Mouse (Mus musculus) layer of hippocampus, adult 8-10 months (tissue): Measurements from ENCODE around the gene Sclt1. TPM values are rescaled to one million over a fixed set of nuclear protein-coding genes. Genes with fewer than 3 reads are reported as not detected.

Source experiments
- DNase-seq, 2 experiments: peaks; one replicate each; pipeline ENCODE4 v3.0.0; 2022; ENCODE audit warnings: low spot score in 2 of 2
- total RNA-seq, 4 experiments: library from RNA; stranded (reverse); gene quantifications; 2 replicates each; pipeline ENCODE4 v1.2.4; 2022

The Sclt1 gene
- total RNA-seq, 4 experiments from 2014 or later, result 15.2 to 20.5 (median 16.8) TPM

- DNase-seq, result no peak
These were observed 135.3 kb downstream of the Sclt1 start for GRCm38 (mm10) chr3:41607050-41607449.

GRCm38 (mm10) chr3:41606330-41606664, 136.0 kb downstream of the Sclt1 start:
- DNase-seq, result no peak

GRCm38 (mm10) chr3:41605601-41606329, 136.5 kb downstream of the Sclt1 start:
- DNase-seq, result no peak

GRCm38 (mm10) chr3:41604629-41605321, 137.5 kb downstream of the Sclt1 start:
- DNase-seq, result no peak

DNA sequence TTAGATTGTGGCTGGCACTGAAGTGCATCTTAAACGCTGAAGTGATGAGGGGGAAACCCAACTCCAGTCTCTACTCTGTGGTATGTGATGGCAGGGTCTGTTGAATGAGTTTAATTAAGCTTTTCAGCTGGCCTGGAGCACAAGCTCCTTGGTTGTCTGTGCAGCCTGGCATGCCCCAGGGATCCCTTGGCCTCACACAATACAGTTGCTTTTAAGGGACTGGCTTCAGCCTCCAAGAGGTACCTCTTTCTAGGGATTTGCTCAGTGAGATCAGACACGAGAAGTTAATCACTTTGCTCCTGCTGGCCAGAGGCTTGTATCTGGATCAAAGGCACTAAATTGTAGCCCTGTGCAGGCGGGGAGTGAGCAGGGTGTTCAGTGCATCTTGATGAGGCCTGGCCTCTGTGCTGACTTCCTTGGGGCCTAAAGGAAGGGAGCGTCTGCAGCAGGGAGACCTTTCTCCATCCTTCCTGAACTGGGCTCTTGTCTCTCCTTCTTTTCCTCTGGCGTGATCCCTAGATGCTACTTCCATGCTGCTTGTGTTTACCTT, 138.8 kb downstream of the Sclt1 start:
- DNase-seq, result no peak

DNA sequence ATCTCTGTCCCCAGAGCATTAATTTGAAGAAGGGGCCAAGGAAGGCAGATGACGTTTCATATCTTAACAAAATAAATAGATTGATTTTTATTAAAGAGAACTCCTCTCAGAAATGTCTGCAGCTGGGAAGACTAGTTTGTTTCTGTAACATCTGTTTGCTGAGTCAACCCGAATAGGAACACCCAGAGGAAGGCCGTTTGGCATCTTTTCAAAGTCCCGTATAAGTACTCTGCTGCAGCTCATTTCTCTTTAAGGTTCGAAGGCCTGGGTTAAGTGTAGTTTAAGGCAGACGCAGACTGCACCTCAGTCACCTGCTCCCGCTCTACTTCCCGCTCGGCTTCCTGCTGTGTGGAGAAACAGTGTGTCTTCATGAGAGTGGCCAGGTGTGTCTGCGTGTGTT, 139.4 kb downstream of the Sclt1 start:
- no peak for DNase-seq

- DNase-seq, result no peak
These were observed 140.9 kb downstream of the Sclt1 start for GRCm38 (mm10) chr3:41601226-41602020.

DNA sequence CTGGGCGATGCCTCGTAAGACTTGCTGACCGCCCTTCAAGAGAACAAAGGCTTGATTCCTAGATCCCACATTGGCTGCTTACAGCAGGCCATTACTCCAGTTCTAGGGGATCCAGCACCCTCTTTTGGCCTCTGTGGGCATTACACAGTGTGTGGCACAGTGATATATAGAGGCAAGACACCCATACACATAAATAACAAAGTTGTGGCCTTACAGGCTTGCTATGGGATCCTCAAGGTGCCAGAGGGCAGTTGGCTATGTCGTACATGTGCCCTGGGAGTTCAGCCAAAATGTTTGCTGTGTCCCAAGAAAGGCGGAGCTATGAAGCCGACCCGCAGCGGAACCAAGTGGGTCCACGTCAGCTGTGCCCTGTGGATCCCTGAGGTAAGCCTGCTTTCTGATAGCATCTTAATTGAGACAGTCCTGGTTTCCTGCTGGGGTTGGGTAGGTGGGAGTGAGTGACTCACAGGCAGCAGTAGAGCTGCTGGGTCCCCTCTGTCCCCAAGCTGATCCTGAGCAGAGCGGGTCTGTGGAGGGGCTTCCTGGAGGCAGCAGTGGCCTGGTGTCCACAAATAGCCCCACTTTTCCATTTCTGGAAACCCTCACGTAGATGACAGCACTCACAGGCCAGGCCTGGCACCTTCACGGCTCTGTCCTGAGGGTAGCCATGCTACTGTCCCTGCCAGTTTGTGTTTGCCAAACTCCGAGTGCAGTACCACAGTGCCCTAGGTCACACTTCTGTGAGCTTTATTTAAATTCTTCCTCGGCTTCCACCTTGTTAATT, 142.3 kb downstream of the Sclt1 start:
- DNase-seq, result peak in 1 of 2 experiments; percentile 53

GRCm38 (mm10) chr3:41599226-41599625, 143.1 kb downstream of the Sclt1 start:
- DNase-seq, result no peak

GRCm38 (mm10) chr3:41598412-41598811, 143.9 kb downstream of the Sclt1 start:
- no peak for DNase-seq

DNA sequence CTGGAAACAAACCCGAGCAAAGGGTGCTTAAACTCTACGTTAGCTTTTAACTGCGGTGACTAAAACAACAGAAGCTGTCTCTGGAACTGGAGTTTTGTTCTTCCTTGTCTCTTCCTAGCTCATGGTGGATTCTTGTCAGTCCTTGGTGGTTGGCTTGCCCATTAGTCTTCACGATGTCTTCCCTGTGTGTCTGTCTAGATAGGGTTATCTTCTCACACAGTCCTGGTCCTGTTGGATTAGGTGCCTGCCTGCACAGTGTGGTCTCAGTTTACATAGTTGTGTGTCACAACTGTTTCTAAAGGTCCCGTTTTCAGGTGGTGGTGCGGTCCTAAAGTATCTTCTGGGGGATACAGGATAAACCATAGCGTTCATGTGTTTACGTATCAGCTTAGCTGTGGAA, 145.3 kb downstream of the Sclt1 start:
- no peak for DNase-seq

DNA sequence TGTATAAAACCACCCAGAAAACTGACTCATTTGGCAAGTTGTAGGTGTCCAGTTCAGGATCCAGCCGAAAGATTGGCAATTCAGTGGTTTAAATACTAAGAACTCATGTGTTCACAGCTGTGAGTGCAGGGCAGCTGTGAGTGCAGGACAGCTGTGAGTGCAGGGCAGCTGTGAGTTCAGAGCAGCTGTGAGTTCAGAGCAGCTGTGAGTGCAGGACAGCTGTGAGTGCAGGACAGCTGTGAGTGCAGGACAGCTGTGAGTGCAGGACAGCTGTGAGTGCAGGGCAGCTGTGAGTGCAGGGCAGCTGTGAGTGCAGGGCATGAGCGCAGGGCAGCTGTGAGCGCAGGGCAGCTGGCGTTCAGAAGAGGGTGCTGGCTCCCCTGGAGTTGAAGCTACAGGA, 147.3 kb downstream of the Sclt1 start:
- DNase-seq, result no peak

DNA sequence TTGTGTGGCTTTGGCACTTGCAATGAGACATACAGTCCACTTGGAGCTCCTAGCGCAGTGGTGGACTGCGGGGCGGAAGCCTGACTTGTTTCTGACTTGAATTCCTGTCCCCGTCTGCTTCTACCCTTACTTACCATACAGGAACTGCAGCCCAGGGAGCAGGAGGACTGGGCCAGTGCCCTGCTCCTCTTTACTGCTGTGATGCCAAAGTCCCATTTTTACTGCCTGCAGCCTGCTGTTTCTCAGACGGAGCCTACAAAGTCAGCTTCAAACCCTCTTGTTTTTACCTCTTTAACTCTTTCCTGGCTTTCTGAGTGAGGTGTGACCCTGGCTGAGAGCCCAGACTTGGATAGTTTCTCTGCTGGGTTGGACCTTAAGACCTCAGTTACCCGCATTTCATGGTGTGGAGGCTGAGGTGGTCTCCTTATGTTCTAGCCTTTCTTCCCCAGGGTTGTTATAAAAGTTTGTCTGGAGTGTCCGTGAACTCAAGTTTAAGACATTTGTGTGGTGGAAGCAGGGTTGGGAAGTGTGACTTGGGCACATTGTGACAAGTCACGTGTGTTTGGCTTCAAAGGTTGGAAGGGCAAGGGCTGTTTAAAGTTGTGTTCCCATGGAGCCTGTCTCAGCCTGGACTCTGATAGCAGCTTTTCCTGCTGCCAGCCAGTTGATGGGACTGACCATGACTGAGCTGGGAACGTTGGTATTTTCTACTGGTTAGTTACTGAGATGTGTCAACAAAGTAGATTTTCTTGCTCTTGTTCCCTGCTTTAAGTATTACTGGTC, 148.0 kb downstream of the Sclt1 start:
- no peak for DNase-seq

DNA sequence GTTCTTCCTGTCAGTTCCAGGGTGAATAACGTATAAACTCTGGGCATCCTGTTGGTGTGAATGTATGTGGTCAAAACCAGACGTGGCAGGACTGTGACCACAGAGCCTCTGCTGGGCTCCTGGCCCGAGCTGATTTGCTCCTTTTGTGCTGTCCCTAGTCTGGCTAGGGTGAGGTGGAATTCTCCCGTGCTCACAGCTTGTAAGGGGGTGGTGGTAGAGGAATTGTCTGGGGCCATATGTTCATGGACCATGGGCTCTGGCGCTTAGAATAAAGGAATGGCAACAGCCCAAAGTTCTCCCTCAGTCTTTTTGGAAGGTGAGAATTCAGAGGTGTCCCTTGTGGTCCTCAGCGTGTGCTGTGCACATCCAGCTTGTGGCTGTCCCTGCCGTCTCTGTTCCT, 149.5 kb downstream of the Sclt1 start:
- DNase-seq, result no peak

DNA sequence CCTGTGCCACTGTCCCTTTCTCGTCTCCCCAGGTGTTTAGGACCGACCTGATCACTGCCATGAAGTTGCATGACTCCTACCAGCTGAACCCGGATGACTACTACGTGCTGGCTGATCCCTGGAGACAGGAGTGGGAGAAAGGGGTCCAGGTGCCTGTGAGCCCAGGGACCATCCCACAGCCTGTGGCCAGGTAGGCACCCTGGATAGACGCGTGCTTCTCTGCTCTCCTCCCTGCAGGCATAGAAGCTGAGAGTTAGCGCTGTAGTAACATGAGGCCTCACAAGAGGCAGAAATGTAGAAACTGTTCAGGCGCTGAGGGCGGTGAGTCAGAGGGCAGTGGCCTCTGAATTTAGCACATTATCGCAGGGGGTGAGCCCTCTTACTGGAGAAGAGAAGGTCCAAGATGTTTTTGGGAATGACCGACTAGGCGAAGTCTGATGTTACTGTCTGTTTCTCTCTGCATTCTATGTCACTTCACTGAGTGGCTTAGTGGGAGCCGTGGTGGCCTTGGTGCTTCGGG, 150.6 kb downstream of the Sclt1 start:
- DNase-seq, result no peak

DNA sequence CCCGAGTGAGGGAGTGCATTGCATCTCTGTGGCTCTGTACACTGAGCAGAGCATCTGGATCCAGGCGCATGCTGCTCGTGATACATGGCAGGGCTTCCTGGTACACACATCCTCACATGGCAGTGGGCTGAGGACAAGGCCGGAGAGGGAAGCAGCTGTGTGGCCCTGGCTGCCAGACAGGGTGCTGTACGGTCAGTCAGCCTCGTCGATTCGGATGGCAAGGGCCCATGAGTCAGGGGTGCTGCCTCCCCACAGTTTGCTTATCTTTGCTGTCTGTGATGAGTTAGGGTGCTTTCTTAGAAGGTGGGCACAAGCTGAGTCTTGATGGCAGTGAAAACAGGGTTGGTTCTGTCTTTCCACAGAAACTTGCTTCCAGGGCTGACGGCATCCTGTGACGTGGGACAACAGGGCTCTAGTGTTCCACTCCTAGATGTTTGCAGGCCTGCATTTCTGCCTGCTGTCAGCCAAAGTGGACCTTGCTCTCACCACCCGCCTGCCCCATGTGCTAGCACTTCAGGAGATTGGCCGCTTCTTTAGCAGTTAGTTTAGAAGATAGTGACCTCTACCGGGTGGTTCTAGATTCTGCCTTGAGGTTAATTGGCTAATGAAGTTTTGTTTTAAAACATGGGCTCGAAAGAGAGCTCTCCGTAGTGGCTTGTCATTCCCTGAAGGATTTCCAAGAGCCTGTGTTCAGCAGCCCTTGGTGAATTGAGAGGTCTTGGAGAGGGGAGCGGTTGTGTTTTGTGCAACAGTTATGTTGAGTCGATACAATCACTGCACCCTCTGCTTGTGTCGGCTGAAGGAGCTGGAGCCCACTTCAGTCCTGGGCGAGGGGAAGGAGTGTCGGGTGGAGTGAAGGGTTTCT, 151.4 kb downstream of the Sclt1 start:
- DNase-seq, result no peak

DNA sequence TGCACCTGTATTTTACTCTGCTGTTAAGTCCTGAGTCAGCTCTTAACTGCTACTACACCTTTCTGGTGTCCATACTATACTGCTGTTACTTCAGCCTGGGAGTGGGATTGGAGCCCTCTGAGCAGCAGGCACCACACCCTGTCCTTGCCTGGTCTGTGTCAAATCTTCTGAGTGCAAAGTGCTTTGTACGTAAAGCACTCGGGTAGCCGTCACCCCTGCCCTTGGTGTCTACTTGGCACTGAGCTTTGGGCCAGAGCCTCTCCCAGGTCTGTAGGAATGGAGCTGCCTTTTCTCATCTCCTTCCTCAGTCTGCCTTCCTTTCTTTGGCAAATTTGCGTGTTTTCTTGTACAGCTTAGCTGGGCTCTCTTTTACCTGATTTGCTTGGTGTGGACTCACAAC, 152.3 kb downstream of the Sclt1 start:
- DNase-seq, result no peak

GRCm38 (mm10) chr3:41589246-41589914, 152.9 kb downstream of the Sclt1 start:
- no peak for DNase-seq

GRCm38 (mm10) chr3:41588495-41588894, 153.8 kb downstream of the Sclt1 start:
- no peak for DNase-seq
